In genomic region chr19:4839149-4839548, GRCm38 (mm10) we compare ENCODE assay signal across 7 mouse cellular contexts. TPM values are rescaled to one million over a fixed set of nuclear protein-coding genes. Genes with fewer than 3 reads are reported as not detected.
A peak's percentile ranks its signal among the peaks of the same experiment; 100 is the strongest.
DNase-seq lines count a peak whose midpoint lies in the region; ATAC-seq lines count a peak whose summit lies in the region.

TSS of gene Ccs (minus strand) at chr19:4839332.
TSS of gene Ccdc87 (plus strand) at chr19:4839366.

- ATAC-seq in granulocyte monocyte progenitor cell, adult 5-6 weeks (replicated peaks; ENCODE audit: poor library complexity, severe bottlenecking), result peak; percentile 96
- ATAC-seq in midbrain, embryonic 13.5 days, result peak; percentile 98

- H3K4me2 ChIP-seq in midbrain, embryonic 13.5 days (replicated peaks), result peak within 1 kb of the TSS; percentile 97

- H3K4me3 ChIP-seq in limb, embryonic 10.5 days, result peak within 1 kb of the TSS; percentile 72
- peak within 1 kb of the TSS; percentile 61 for H3K4me3 ChIP-seq in midbrain, embryonic 13.5 days (replicated peaks)

- peaks cover 5% of the 10 kb centered on the region for H3K36me3 ChIP-seq in limb, embryonic 10.5 days
- no peaks in the 10 kb centered on the region for H3K36me3 ChIP-seq in midbrain, embryonic 13.5 days

- DNase-seq in adrenal gland, adult 8-10 months, result peak; percentile 96
- peak; percentile 91 for DNase-seq in embryo, embryonic 9.5 days (ENCODE audit: extremely low spot score)
- peak; percentile 99 for DNase-seq in kidney, adult 11 months
- DNase-seq in limb, embryonic 10.5 days (ENCODE audit: low spot score), result peak; percentile 97
- peak; percentile 93 for DNase-seq in spleen, adult 12 weeks (ENCODE audit: low spot score)

- H3K4me1 ChIP-seq in limb, embryonic 10.5 days, result peaks cover 17% of the 10 kb centered on the region
- H3K4me1 ChIP-seq in midbrain, embryonic 13.5 days (replicated peaks), result peaks cover 19% of the 10 kb centered on the region

- peak within 1 kb of the TSS; percentile 86 for H3K27ac ChIP-seq in limb, embryonic 10.5 days
- no peak within 1 kb of the TSS for H3K27ac ChIP-seq in midbrain, embryonic 13.5 days

- H3K9ac ChIP-seq in midbrain, embryonic 13.5 days (replicated peaks), result peak within 1 kb of the TSS; percentile 80

- under 1% methylated on average over 25 of the region's 25 CpGs for WGBS in limb, embryonic 10.5 days
- WGBS in midbrain, embryonic 13.5 days, result under 1% methylated on average over 25 of the region's 25 CpGs

- no peaks in the 10 kb centered on the region for H3K9me3 ChIP-seq in limb, embryonic 10.5 days (replicated peaks)
- no peaks in the 10 kb centered on the region for H3K9me3 ChIP-seq in midbrain, embryonic 13.5 days

- peaks cover 34% of the 10 kb centered on the region for H3K27me3 ChIP-seq in limb, embryonic 10.5 days (ENCODE audit: low read depth, poor library complexity, severe bottlenecking)
- H3K27me3 ChIP-seq in midbrain, embryonic 13.5 days, result peaks cover 31% of the 10 kb centered on the region

RNA-seq across cellular contexts. Expression of gene Ccs, which starts in this region (rescaled TPM):
- 100 to 1,000 TPM; 101 to 198 (median 175) TPM for total RNA-seq in adrenal gland, adult 8-10 months (2022)
- total RNA-seq in granulocyte monocyte progenitor cell, adult 5-6 weeks (2014; fragmentation: Nextera tagmentation), result 47.1 and 68.5 TPM in 2 replicates
- total RNA-seq in granulocyte monocyte progenitor cell, adult 5-6 weeks (2017), result 18.8 and 22.9 TPM in 2 replicates
- polyA plus RNA-seq in limb, embryonic 10.5 days (2016; fragmentation: Nextera tagmentation; extraction: Ambion mirVana), result 48.9 and 55.3 TPM in 2 replicates
- polyA plus RNA-seq in midbrain, embryonic 13.5 days (2015; fragmentation: Nextera tagmentation; extraction: Ambion mirVana), result 37.9 and 40.2 TPM in 2 replicates

RNA-seq across cellular contexts. Expression of gene Ccdc87, which starts in this region (rescaled TPM):
- under 1 TPM; 0.15 to 0.59 (median 0.29) TPM for total RNA-seq in adrenal gland, adult 8-10 months (2022)
- not detected in 2 replicates for total RNA-seq in granulocyte monocyte progenitor cell, adult 5-6 weeks (2014; fragmentation: Nextera tagmentation)
- total RNA-seq in granulocyte monocyte progenitor cell, adult 5-6 weeks (2017), result not detected in 2 replicates
- polyA plus RNA-seq in limb, embryonic 10.5 days (2016; fragmentation: Nextera tagmentation; extraction: Ambion mirVana), result not detected in 2 replicates
- polyA plus RNA-seq in midbrain, embryonic 13.5 days (2015; fragmentation: Nextera tagmentation; extraction: Ambion mirVana), result 0.30 and 0.36 TPM in 2 replicates
